Mouse (Mus musculus): Measurements from ENCODE around the gene Gm20518.

GRCm38 (mm10) chr16:17835481-17835880, 56.0 kb downstream of the Gm20518 start:
- TF ChIP-seq CTCF (IDR thresholded peaks at IDR 0.05; ENCODE audit: borderline replicate concordance, insufficient read depth, low read length) (no peak), POLR2A (IDR thresholded peaks at IDR 0.05; ENCODE audit: low read depth, low read length) (no peak)

Measured in embryonic fibroblast, embryonic 13.5 days (primary cell).